Mouse (Mus musculus) MEL (cell line): Measurements from ENCODE around the gene Gnb5. TPM values are rescaled to one million over a fixed set of nuclear protein-coding genes. Genes with fewer than 3 reads are reported as not detected.

Source experiments
- DNase-seq: peaks from one replicate; pipeline ENCODE4 v3.0.0; 2011; ENCODE audit warnings: low read depth, low spot score
- H3K27ac ChIP-seq: 2 replicates; pipeline ENCODE4 v1.5.1; 2012; ENCODE audit warnings: low read depth, mild to moderate bottlenecking, control low read depth, low read length, moderate library complexity; ENCODE audit not compliant: control insufficient read depth
- H3K27me3 ChIP-seq, 2 experiments: fragments of 150-350 bp in 1 of 2; sonication (generic) in 1 of 2; 2 replicates each; pipeline ENCODE4 v1.6.1; 2012; ENCODE audit warnings: low read length in 2 of 2, mild to moderate bottlenecking in 2 of 2, improper control_type of control experiment in 1 of 2, moderate library complexity in 1 of 2; ENCODE audit not compliant: insufficient read depth in 2 of 2, control insufficient read depth in 1 of 2
- H3K36me3 ChIP-seq, 2 experiments: 2 replicates each; pipeline ENCODE4 v1.6.1; 2012 to 2014; ENCODE audit warnings: low read length in 2 of 2, improper control_type of control experiment in 1 of 2, inconsistent platforms in 1 of 2, mild to moderate bottlenecking in 1 of 2; ENCODE audit not compliant: insufficient read depth in 2 of 2, control insufficient read depth in 1 of 2
- H3K4me1 ChIP-seq, 2 experiments: fragments of 150-350 bp in 1 of 2; sonication (generic) in 1 of 2; 2 replicates each; pipeline ENCODE4 v1.6.1; 2012; ENCODE audit warnings: low read length in 2 of 2, improper control_type of control experiment in 1 of 2, mild to moderate bottlenecking in 1 of 2; ENCODE audit not compliant: insufficient read depth in 2 of 2, control insufficient read depth in 1 of 2
- H3K4me3 ChIP-seq, 2 experiments: fragments of 150-350 bp in 1 of 2; sonication (generic) in 1 of 2; 2 replicates each; pipeline ENCODE4 v1.5.1; 2012; ENCODE audit warnings: low read depth in 2 of 2, low read length in 2 of 2, mild to moderate bottlenecking in 2 of 2, moderate library complexity in 2 of 2, control low read depth in 1 of 2, improper control_type of control experiment in 1 of 2; ENCODE audit not compliant: control insufficient read depth in 1 of 2, insufficient read depth in 1 of 2
- H3K79me2 ChIP-seq: 2 replicates; pipeline ENCODE4 v1.6.1; 2012; ENCODE audit warnings: mild to moderate bottlenecking, low read length, moderate library complexity; ENCODE audit not compliant: control insufficient read depth, poor library complexity, insufficient read depth
- H3K9ac ChIP-seq: 2 replicates; pipeline ENCODE4 v1.6.1; 2012; ENCODE audit warnings: low read depth, mild to moderate bottlenecking, control low read depth, low read length, moderate library complexity; ENCODE audit not compliant: control insufficient read depth, poor library complexity, severe bottlenecking
- H3K9me3 ChIP-seq: fragments of 150-350 bp; sonication (generic); replicated peaks from 2 replicates; pipeline ENCODE4 v1.6.1; 2012; ENCODE audit warnings: mild to moderate bottlenecking, low read length, improper control_type of control experiment, moderate library complexity; ENCODE audit not compliant: insufficient read depth
- CHD1 ChIP-seq: IDR thresholded peaks from 2 replicates; pipeline ENCODE4 v1.6.1; 2012; ENCODE audit warnings: low read depth, mild to moderate bottlenecking, inconsistent platforms, low read length, improper control_type of control experiment
- ELF1 ChIP-seq: IDR thresholded peaks from 2 replicates; pipeline ENCODE4 v1.6.1; 2014; ENCODE audit warnings: low read depth, mild to moderate bottlenecking, inconsistent platforms, low read length, improper control_type of control experiment, moderate library complexity
- EP300 ChIP-seq, 2 experiments: IDR thresholded peaks; 2 replicates each; pipeline ENCODE4 v1.6.1; 2011; ENCODE audit warnings: improper control_type of control experiment in 2 of 2, low read length in 2 of 2, low read depth in 1 of 2, mild to moderate bottlenecking in 1 of 2
- GABPA ChIP-seq: IDR thresholded peaks from 2 replicates; pipeline ENCODE4 v1.6.1; 2012; ENCODE audit warnings: low read depth, mild to moderate bottlenecking, inconsistent platforms, low read length, improper control_type of control experiment, moderate library complexity
- GATA1 ChIP-seq: IDR thresholded peaks from 2 replicates; pipeline ENCODE4 v1.6.1; 2011; ENCODE audit warnings: low read depth, low read length, improper control_type of control experiment
- MEF2A ChIP-seq: IDR thresholded peaks from 2 replicates; pipeline ENCODE4 v1.6.1; 2014; ENCODE audit warnings: low read depth, mild to moderate bottlenecking, inconsistent platforms, low read length, improper control_type of control experiment; ENCODE audit not compliant: poor library complexity, insufficient replicate concordance, severe bottlenecking; ENCODE audit errors: extremely low read depth
- MXI1 ChIP-seq: IDR thresholded peaks from 2 replicates; pipeline ENCODE4 v1.6.1; 2011; ENCODE audit warnings: mild to moderate bottlenecking, low read depth, low read length, improper control_type of control experiment
- NRF1 ChIP-seq: IDR thresholded peaks from 2 replicates; pipeline ENCODE4 v1.6.1; 2014; ENCODE audit warnings: low read depth, mild to moderate bottlenecking, inconsistent platforms, low read length, improper control_type of control experiment, moderate library complexity; ENCODE audit not compliant: poor library complexity, insufficient read depth, severe bottlenecking
- POLR2A ChIP-seq, 2 experiments: IDR thresholded peaks; 2 replicates each; pipeline ENCODE4 v1.6.1; 2011 to 2012; ENCODE audit warnings: low read length in 2 of 2, mild to moderate bottlenecking in 2 of 2, control low read depth in 1 of 2, improper control_type of control experiment in 1 of 2, low read depth in 1 of 2, moderate library complexity in 1 of 2; ENCODE audit not compliant: control insufficient read depth in 1 of 2, insufficient read depth in 1 of 2, poor library complexity in 1 of 2
- POLR2AphosphoS2 ChIP-seq: IDR thresholded peaks from 2 replicates; pipeline ENCODE4 v1.6.1; 2011; ENCODE audit warnings: low read length, improper control_type of control experiment
- RCOR1 ChIP-seq: IDR thresholded peaks from 2 replicates; pipeline ENCODE4 v1.6.1; 2012; ENCODE audit warnings: low read depth, mild to moderate bottlenecking, inconsistent platforms, low read length, improper control_type of control experiment
- SMC3 ChIP-seq: IDR thresholded peaks from 2 replicates; pipeline ENCODE4 v1.6.1; 2011; ENCODE audit warnings: low read depth, low read length, improper control_type of control experiment
- TBP ChIP-seq: IDR thresholded peaks from 2 replicates; pipeline ENCODE4 v1.8.0; 2011; ENCODE audit warnings: low read depth, low read length, improper control_type of control experiment
- UBTF ChIP-seq: IDR thresholded peaks from 2 replicates; pipeline ENCODE4 v1.6.1; 2012; ENCODE audit warnings: low read depth, mild to moderate bottlenecking, inconsistent platforms, low read length, improper control_type of control experiment, moderate library complexity, borderline replicate concordance; ENCODE audit not compliant: insufficient read depth
- USF1 ChIP-seq: IDR thresholded peaks from 2 replicates; pipeline ENCODE4 v1.6.1; 2014; ENCODE audit warnings: low read depth, mild to moderate bottlenecking, inconsistent platforms, low read length, improper control_type of control experiment, moderate library complexity
- ZC3H11A ChIP-seq: IDR thresholded peaks from 2 replicates; pipeline ENCODE4 v1.6.1; 2012; ENCODE audit warnings: low read depth, mild to moderate bottlenecking, inconsistent platforms, low read length, improper control_type of control experiment
- ZKSCAN1 ChIP-seq: IDR thresholded peaks from 2 replicates; pipeline ENCODE4 v1.6.1; 2012; ENCODE audit warnings: low read depth, mild to moderate bottlenecking, inconsistent platforms, low read length, improper control_type of control experiment, moderate library complexity
- ZNF384 ChIP-seq: IDR thresholded peaks from 2 replicates; pipeline ENCODE4 v1.6.1; 2012; ENCODE audit warnings: low read depth, mild to moderate bottlenecking, inconsistent platforms, low read length, improper control_type of control experiment
- polyA plus RNA-seq, 2 experiments: library from polyadenylated mRNA; stranded (reverse) in 1 of 2; unstranded in 1 of 2; fragments of >175 nt in 1 of 2; fragments of >200 nt in 1 of 2; gene quantifications; 2 replicates each; pipeline versions ENCODE4 v1.2.1 to v1.2.4; 2012; ENCODE audit warnings: low replicate concordance in 2 of 2, low read depth in 1 of 2; ENCODE audit not compliant: insufficient read length in 2 of 2, insufficient read depth in 1 of 2, missing spikeins in 1 of 2
- total RNA-seq: library from RNA; depleted of rRNA; stranded (reverse); fragments of 300-350 nt; gene quantifications from 2 replicates; pipeline ENCODE4 v1.2.3, GENCODE M21; 2012

Gnb5 gene
- total and polyA plus RNA-seq, 3 experiments: 4.0 to 6.5 TPM; not detected in 1

- Histone ChIP-seq H3K27me3 (no peaks in the 10 kb centered on the region), H3K36me3 (peaks cover 0 to 7% of the 10 kb centered on the region in 2 experiments; a peak in 2 of 4 replicates), H3K9me3 (no peaks in the 10 kb centered on the region), H3K4me3 (no peak overlapping the region), H3K4me1 (peaks cover 0 to 12% of the 10 kb centered on the region in 2 experiments; a peak in 3 of 4 replicates), H3K9ac (no peak overlapping the region), H3K27ac (no peak overlapping the region), H3K79me2 (no peaks in the 10 kb centered on the region; the same call in 1 of the 2 replicates)
- DNase-seq: no peak
- TF ChIP-seq UBTF (no peak), TBP (no peak), NRF1 (no peak), GABPA (no peak), SMC3 (no peak), EP300 (IDR thresholded peaks at IDR 0.05; ENCODE audit: low read depth in 1 of 2, low read length in 2 of 2) (no peak), CHD1 (no peak), USF1 (no peak), POLR2AphosphoS2 (no peak), ELF1 (no peak)
Observed at GRCm38 (mm10) chr9:75316771-75317170, 10.7 kb downstream of the Gnb5 start.

- no peaks in the 10 kb centered on the region; the same call in 1 of the 2 replicates for H3K79me2 ChIP-seq
- H3K4me1 ChIP-seq: peaks cover 0 to 12% of the 10 kb centered on the region in 2 experiments; a peak in 3 of 4 replicates
- no peak overlapping the region for H3K9ac ChIP-seq
- no peak for TF ChIP-seq SMC3
- no peak for TF ChIP-seq ZKSCAN1
- no peak for TF ChIP-seq ZC3H11A
- TF ChIP-seq MEF2A: no peak
- TF ChIP-seq ZNF384: no peak
- no peak for TF ChIP-seq GATA1
- TF ChIP-seq MXI1: no peak
- no peak for TF ChIP-seq UBTF
- TF ChIP-seq POLR2A (IDR thresholded peaks at IDR 0.05; ENCODE audit: control insufficient read depth in 1 of 2, insufficient read depth in 1 of 2, low read depth in 1 of 2, low read length in 2 of 2, poor library complexity in 1 of 2): no peak
- TF ChIP-seq TBP: no peak
- no peak for TF ChIP-seq RCOR1
- peak; percentile 12 for DNase-seq
- H3K27ac ChIP-seq: no peak overlapping the region
- H3K9me3 ChIP-seq: no peaks in the 10 kb centered on the region
- no peaks in the 10 kb centered on the region for H3K27me3 ChIP-seq
- H3K36me3 ChIP-seq: peaks cover 0 to 5% of the 10 kb centered on the region in 2 experiments; a peak in 2 of 4 replicates
- no peak overlapping the region for H3K4me3 ChIP-seq
Observed at GRCm38 (mm10) chr9:75318196-75318595, 12.1 kb downstream of the Gnb5 start.
